31 mouse cellular contexts compared by ENCODE assay signal in genomic region chr3:49278356-49278755, GRCm38 (mm10).
"Had no signal": no experiment of that assay in that cellular context is flagged by ENCODE, and none has a peak within 500 bp of the region (broad histone marks: within the 10 kb centered on the region; RNA-seq: fewer than 3 reads in every experiment).

No protein-coding gene starts in this region.

- H3K36me3 ChIP-seq: limb, embryonic 10.5 days; limb, embryonic 12.5 days; limb, embryonic 13.5 days; limb, embryonic 15.5 days; liver, embryonic 13.5 days; liver, embryonic 15.5 days; lung, embryonic 15.5 days; midbrain, embryonic 10.5 days; midbrain, embryonic 12.5 days; midbrain, embryonic 13.5 days; midbrain, embryonic 15.5 days; neural tube, embryonic 12.5 days had no signal

- H3K27me3 ChIP-seq: limb, embryonic 12.5 days; limb, embryonic 13.5 days; limb, embryonic 15.5 days; liver, embryonic 13.5 days; liver, embryonic 15.5 days; lung, embryonic 15.5 days; megakaryocyte, embryonic 14.5 days; midbrain, embryonic 12.5 days; midbrain, embryonic 13.5 days; midbrain, embryonic 15.5 days; neural tube, embryonic 12.5 days had no signal

- DNase-seq: left cerebral cortex, postnatal 4 days; liver; liver, embryonic 13.5 days; liver, postnatal 0 days; lung, adult 18-20 months; lung, adult 2 months; lung, embryonic 14.5 days; lung, postnatal 10 days; lung, postnatal 14 days; lung, postnatal 36 days; lung, postnatal 4 days; midbrain, embryonic 14.5 days had no signal

- H3K4me2 ChIP-seq: limb, embryonic 12.5 days; limb, embryonic 13.5 days; limb, embryonic 15.5 days; liver, embryonic 11.5 days; liver, embryonic 13.5 days; liver, embryonic 15.5 days; lung, embryonic 14.5 days; lung, embryonic 15.5 days; midbrain, embryonic 11.5 days; midbrain, embryonic 12.5 days; midbrain, embryonic 13.5 days; midbrain, embryonic 15.5 days; neural tube, embryonic 12.5 days had no signal

- H3K4me1 ChIP-seq: limb, embryonic 10.5 days; limb, embryonic 12.5 days; limb, embryonic 13.5 days; limb, embryonic 15.5 days; liver, embryonic 13.5 days; liver, embryonic 15.5 days; lung, embryonic 15.5 days; megakaryocyte, embryonic 14.5 days; midbrain, embryonic 12.5 days; neural tube, embryonic 12.5 days had no signal

- H3K4me3 ChIP-seq: limb, embryonic 10.5 days; limb, embryonic 12.5 days; limb, embryonic 13.5 days; limb, embryonic 15.5 days; liver, embryonic 13.5 days; liver, embryonic 15.5 days; lung, embryonic 15.5 days; megakaryocyte, embryonic 14.5 days; midbrain, embryonic 10.5 days; midbrain, embryonic 12.5 days; midbrain, embryonic 13.5 days; midbrain, embryonic 15.5 days; myocyte; neural tube, embryonic 12.5 days had no signal

- H3K27ac ChIP-seq: limb, embryonic 10.5 days; limb, embryonic 12.5 days; limb, embryonic 13.5 days; limb, embryonic 15.5 days; liver, embryonic 13.5 days; liver, embryonic 14.5 days; liver, embryonic 15.5 days; lung, embryonic 15.5 days; macrophage; midbrain, embryonic 10.5 days; midbrain, embryonic 12.5 days; midbrain, embryonic 13.5 days; midbrain, embryonic 15.5 days; neural tube, embryonic 12.5 days had no signal

- ATAC-seq: liver, postnatal 0 days; lung, postnatal 0 days; midbrain, embryonic 13.5 days; midbrain, embryonic 15.5 days; midbrain, embryonic 16.5 days had no signal

- H3K9ac ChIP-seq: limb, embryonic 12.5 days; limb, embryonic 13.5 days; limb, embryonic 15.5 days; liver, embryonic 13.5 days; liver, embryonic 14.5 days; liver, embryonic 15.5 days; liver, postnatal 0 days; lung, embryonic 14.5 days; lung, embryonic 15.5 days; midbrain, embryonic 12.5 days; midbrain, embryonic 13.5 days; midbrain, embryonic 15.5 days; neural tube, embryonic 12.5 days had no signal

- H3K9me3 ChIP-seq: limb, embryonic 10.5 days; limb, embryonic 12.5 days; limb, embryonic 13.5 days; limb, embryonic 15.5 days; liver, embryonic 13.5 days; liver, embryonic 15.5 days; lung, embryonic 15.5 days; megakaryocyte, embryonic 14.5 days; midbrain, embryonic 10.5 days; midbrain, embryonic 12.5 days; midbrain, embryonic 13.5 days; midbrain, embryonic 15.5 days; neural tube, embryonic 12.5 days had no signal
